8 mouse cellular contexts compared by ENCODE assay signal in genomic region chr4:136177612-136178474, GRCm38 (mm10). TPM values are rescaled to one million over a fixed set of nuclear protein-coding genes. Genes with fewer than 3 reads are reported as not detected.
DNase-seq lines count a peak whose midpoint lies in the region; ATAC-seq and TF ChIP-seq lines count a peak whose summit lies in the region.

No protein-coding gene starts in this region.

- TF ChIP-seq EP300 in heart, adult 2 months (IDR thresholded peaks at IDR 0.05; ENCODE audit: insufficient read depth, low read depth, low read length): no peak

- peak overlapping the region; percentile 42 for H3K27ac ChIP-seq in heart, adult 2 months
- peak overlapping the region; percentile 62; the same call in 1 of the 2 replicates for H3K27ac ChIP-seq in kidney, embryonic 16.5 days (ENCODE audit: low read length)
- peak overlapping the region; percentile 74 for H3K27ac ChIP-seq in stomach, embryonic 16.5 days (ENCODE audit: low read length)

- no peaks in the 10 kb centered on the region for H3K9me3 ChIP-seq in kidney, embryonic 16.5 days (ENCODE audit: low read length)
- no peaks in the 10 kb centered on the region for H3K9me3 ChIP-seq in stomach, embryonic 16.5 days (replicated peaks; ENCODE audit: control insufficient read depth, low read length)

- no peak for TF ChIP-seq POLR2A in heart, adult 2 months (IDR thresholded peaks at IDR 0.05; ENCODE audit: insufficient read depth, low read depth, low read length)

- H3K4me1 ChIP-seq in heart, adult 2 months (ENCODE audit: control insufficient read depth, insufficient read depth, low read length): peaks cover 4% of the 10 kb centered on the region
- peaks cover 64% of the 10 kb centered on the region for H3K4me1 ChIP-seq in kidney, embryonic 16.5 days (ENCODE audit: insufficient read depth, low read length)
- H3K4me1 ChIP-seq in stomach, embryonic 16.5 days (ENCODE audit: control insufficient read depth, insufficient read depth, low read length): peaks cover 62% of the 10 kb centered on the region

- no peak for TF ChIP-seq CTCF in heart, adult 2 months (IDR thresholded peaks at IDR 0.05)

- H3K36me3 ChIP-seq in heart, adult 2 months (ENCODE audit: control insufficient read depth, insufficient read depth, low read length): no peaks in the 10 kb centered on the region
- H3K36me3 ChIP-seq in kidney, embryonic 16.5 days (ENCODE audit: insufficient read depth, low read length): no peaks in the 10 kb centered on the region
- no peaks in the 10 kb centered on the region for H3K36me3 ChIP-seq in stomach, embryonic 16.5 days (ENCODE audit: control insufficient read depth, insufficient read depth, low read length)

- ATAC-seq in kidney, embryonic 16.5 days (ENCODE audit: low FRiP score, low TSS enrichment): no peak
- peak; percentile 71 for ATAC-seq in stomach, embryonic 16.5 days (ENCODE audit: insufficient read depth, low FRiP score)

- intact Hi-C loops in heart, adult 2 months (cut with DNase I): no loop called here

- WGBS in heart, adult 2 months: 42% methylated on average over 11 of the region's 11 CpGs
- 45% methylated on average over 11 of the region's 11 CpGs for WGBS in kidney, embryonic 16.5 days
- WGBS in stomach, embryonic 16.5 days: 39% methylated on average over 11 of the region's 11 CpGs

- H3K4me3 ChIP-seq in heart, adult 2 months: no peak overlapping the region
- H3K4me3 ChIP-seq in kidney, embryonic 16.5 days (ENCODE audit: low read length): no peak overlapping the region
- no peak overlapping the region for H3K4me3 ChIP-seq in stomach, embryonic 16.5 days (replicated peaks; ENCODE audit: low read length)

- no peaks in the 10 kb centered on the region for H3K27me3 ChIP-seq in heart, adult 2 months (ENCODE audit: control insufficient read depth, insufficient read depth, low read length)
- H3K27me3 ChIP-seq in kidney, embryonic 16.5 days (ENCODE audit: insufficient read depth, low read length): no peaks in the 10 kb centered on the region
- no peaks in the 10 kb centered on the region for H3K27me3 ChIP-seq in stomach, embryonic 16.5 days (ENCODE audit: control insufficient read depth, insufficient read depth, low read length)

- no peaks in the 10 kb centered on the region for H3K79me2 ChIP-seq in heart, adult 2 months (replicated peaks; ENCODE audit: control insufficient read depth, insufficient read depth, low read length)

- DNase-seq in ES-CJ7 (ENCODE audit: low read depth, low spot score): peak; percentile 59
- peak; percentile 43 to 70 for DNase-seq in adrenal gland, postnatal 36 days
- DNase-seq in heart, adult 2 months: peak; percentile 74 to 79
- peak; percentile 74 for DNase-seq in lung, postnatal 25 days (ENCODE audit: low spot score)
- no peak for DNase-seq in right cerebral cortex, adult 2 months (ENCODE audit: low spot score in 2 of 2)
- DNase-seq in layer of hippocampus, adult 9-11 months: no peak

- no peak overlapping the region for H3K9ac ChIP-seq in heart, adult 2 months (ENCODE audit: low read depth, low read length)
- H3K9ac ChIP-seq in kidney, embryonic 16.5 days (replicated peaks; ENCODE audit: low read length): no peak overlapping the region
- peak overlapping the region; percentile 49; the same call in 1 of the 2 replicates for H3K9ac ChIP-seq in stomach, embryonic 16.5 days (ENCODE audit: low read length)

- no peak overlapping the region for H3K4me2 ChIP-seq in kidney, embryonic 16.5 days (replicated peaks; ENCODE audit: low read depth, low read length)
- H3K4me2 ChIP-seq in stomach, embryonic 16.5 days (ENCODE audit: low read depth, low read length): 0 out of 2 replicates have a peak overlapping the region, but pooled peaks have one; percentile 11

RNA-seq across cellular contexts. Expression of gene E2f2, which starts 5.6 kb away (rescaled TPM):
- total RNA-seq in adrenal gland, postnatal 36 days (2021): 1 to 10 TPM; 2.1 to 2.3 TPM
- 1 to 10 TPM in 1 of 2 experiments, under 1 TPM in 1; 0.65 to 5.3 TPM for total RNA-seq in heart, adult 2 months (2021)
- 0.41 and 1.3 TPM in 2 replicates for polyA plus RNA-seq in heart, adult 2 months (2012; rRNA removed)
- 7.3 and 8.3 TPM in 2 replicates for polyA plus RNA-seq in kidney, embryonic 16.5 days (2015; fragmentation: Nextera tagmentation; extraction: Ambion mirVana)
- 7.7 and 9.3 TPM in 2 replicates for polyA plus RNA-seq in stomach, embryonic 16.5 days (2015; fragmentation: Nextera tagmentation; extraction: Ambion mirVana)

RNA-seq across cellular contexts. Expression of gene Asap3, which starts 28.3 kb away (rescaled TPM):
- 1 to 10 TPM; 1.7 to 2.1 TPM for total RNA-seq in adrenal gland, postnatal 36 days (2021)
- total RNA-seq in heart, adult 2 months (2021): 10 to 100 TPM in 1 of 2 experiments, 1 to 10 TPM in 1; 7.8 to 10.2 TPM
- 8.6 and 9.4 TPM in 2 replicates for polyA plus RNA-seq in heart, adult 2 months (2012; rRNA removed)
- 5.8 and 6.0 TPM in 2 replicates for polyA plus RNA-seq in kidney, embryonic 16.5 days (2015; fragmentation: Nextera tagmentation; extraction: Ambion mirVana)
- polyA plus RNA-seq in stomach, embryonic 16.5 days (2015; fragmentation: Nextera tagmentation; extraction: Ambion mirVana): 7.0 and 7.1 TPM in 2 replicates

RNA-seq across cellular contexts. Expression of gene Id3, which starts 34.5 kb away (rescaled TPM):
- 10 to 100 TPM; 60.0 to 74.0 TPM for total RNA-seq in adrenal gland, postnatal 36 days (2021)
- 10 to 100 TPM; 56.8 to 58.8 TPM for total RNA-seq in heart, adult 2 months (2021)
- 92.1 and 120 TPM in 2 replicates for polyA plus RNA-seq in heart, adult 2 months (2012; rRNA removed)
- polyA plus RNA-seq in kidney, embryonic 16.5 days (2015; fragmentation: Nextera tagmentation; extraction: Ambion mirVana): 953 and 999 TPM in 2 replicates
- polyA plus RNA-seq in stomach, embryonic 16.5 days (2015; fragmentation: Nextera tagmentation; extraction: Ambion mirVana): 271 and 285 TPM in 2 replicates

Comparison
In these comparisons a context has a peak if more than half of its experiments do, and no peak if none do; other contexts are left out.
1. DNase-seq: peak in ES-CJ7 (single experiment), adrenal gland, postnatal 36 days (2 of 2), heart, adult 2 months (2 of 2) and lung, postnatal 25 days (single experiment); none in right cerebral cortex, adult 2 months (0 of 2) and layer of hippocampus, adult 9-11 months (single experiment).
2. Peak in every context shown above with its lines, with median percentiles within 50 percentile points of each other: H3K27ac ChIP-seq.